Mouse (Mus musculus): Measurements from ENCODE around the gene Vmn2r61. TPM values are rescaled to one million over a fixed set of nuclear protein-coding genes. Genes with fewer than 3 reads are reported as not detected.

Vmn2r61 gene
- polyA plus RNA-seq (2015; fragmentation: Nextera tagmentation; extraction: Ambion mirVana) = not detected in 2 replicates

DNA sequence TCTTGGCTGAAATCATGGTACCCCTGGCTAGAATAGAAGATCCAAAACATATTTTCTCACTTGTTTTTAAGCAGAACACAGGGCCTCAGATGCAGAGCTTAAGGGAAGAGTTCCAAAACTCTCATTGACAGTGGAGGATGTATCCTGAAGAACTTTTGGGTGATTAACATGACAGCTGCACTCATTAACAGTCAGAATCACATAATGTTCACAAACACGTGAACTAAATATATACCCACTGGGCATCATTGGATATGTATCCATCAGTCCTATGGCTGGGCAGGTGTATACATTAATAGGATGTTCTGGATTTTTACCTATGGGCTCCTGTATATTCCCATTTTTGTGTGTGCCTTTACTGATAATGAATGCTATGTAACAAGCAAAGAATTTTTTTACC lies at the start of gene Vmn2r61:
Vmn2r61 (plus strand) TSS at position 301 of the 400 bp plus-strand sequence.
- no peak within 1 kb of the TSS for H3K4me2 ChIP-seq (ENCODE audit: low read depth, low read length)
- no peaks in the 10 kb centered on the region for H3K27me3 ChIP-seq (ENCODE audit: control insufficient read depth, insufficient read depth, low read depth, low read length)
- WGBS = 67% methylated on average over 1 of the region's 1 CpGs
- H3K36me3 ChIP-seq (ENCODE audit: control insufficient read depth, insufficient read depth, low read length) = no peaks in the 10 kb centered on the region
- no peak within 1 kb of the TSS for H3K9ac ChIP-seq (ENCODE audit: low read length)
- no peak within 1 kb of the TSS for H3K27ac ChIP-seq (ENCODE audit: low read length)
- H3K4me3 ChIP-seq (ENCODE audit: low read length) = no peak within 1 kb of the TSS
- peaks cover 5% of the 10 kb centered on the region for H3K9me3 ChIP-seq (ENCODE audit: control insufficient read depth, low read length)
- no peaks in the 10 kb centered on the region for H3K4me1 ChIP-seq (replicated peaks; ENCODE audit: control insufficient read depth, insufficient read depth, low read length)
- ATAC-seq (ENCODE audit: low read depth) = no peak

Other genes with a start within 250 kb of the Vmn2r61 start
- not detected in 2 replicates for gene Vmn2r59, start 201.0 kb upstream of the Vmn2r61 start, polyA plus RNA-seq (2015; fragmentation: Nextera tagmentation; extraction: Ambion mirVana)
- gene Vmn2r60, start 152.3 kb upstream of the Vmn2r61 start, polyA plus RNA-seq (2015; fragmentation: Nextera tagmentation; extraction: Ambion mirVana) = not detected in 2 replicates
- not detected in 2 replicates for gene 4933421I07Rik, start 188.1 kb downstream of the Vmn2r61 start, polyA plus RNA-seq (2015; fragmentation: Nextera tagmentation; extraction: Ambion mirVana)
- gene Zfp141, start 245.7 kb downstream of the Vmn2r61 start, polyA plus RNA-seq (2015; fragmentation: Nextera tagmentation; extraction: Ambion mirVana) = 7.5 and 9.7 TPM in 2 replicates